19 mouse cellular contexts compared by ENCODE assay signal in genomic region chr1:135704317-135704821, GRCm38 (mm10). TPM values are rescaled to one million over a fixed set of nuclear protein-coding genes. Genes with fewer than 3 reads are reported as not detected.
A peak's percentile ranks its signal among the peaks of the same experiment; 100 is the strongest.
DNase-seq lines count a peak whose midpoint lies in the region; ATAC-seq and TF ChIP-seq lines count a peak whose summit lies in the region.
"Had no signal": no experiment of that assay in that cellular context is flagged by ENCODE, and none has a peak within 500 bp of the region (broad histone marks: within the 10 kb centered on the region; RNA-seq: fewer than 3 reads in every experiment).

No protein-coding gene starts in this region.

- no peak overlapping the region for H3K4me2 ChIP-seq in heart, postnatal 0 days (ENCODE audit: low read depth, low read length)
- no peak overlapping the region for H3K4me2 ChIP-seq in liver, postnatal 0 days (ENCODE audit: low read depth, low read length)
- H3K4me2 ChIP-seq in liver, embryonic 11.5 days, result no peak overlapping the region
- H3K4me2 ChIP-seq in CH12.LX (ENCODE audit: insufficient read depth, low read depth, poor library complexity, severe bottlenecking), result no peak overlapping the region
- H3K4me2 ChIP-seq: forebrain, embryonic 15.5 days; hindbrain, embryonic 15.5 days; kidney, embryonic 15.5 days; liver, embryonic 12.5 days; midbrain, embryonic 11.5 days had no signal

- dilution Hi-C loops in CH12.LX (cut with MboI; ENCODE audit: extremely low pct_ligation_motif_present, extremely low pct_unique_long_range_greater_than_20kb, low sequenced_read_pairs), result no loop called here

- in situ Hi-C loops in CH12.LX (cut with MboI; ENCODE audit: low pct_ligation_motif_present, low pct_unique_long_range_greater_than_20kb, low sequenced_read_pairs), result no loop called here

- intact Hi-C loops in heart, postnatal 25 days (cut with DNase I), result no loop called here

- no peak for TF ChIP-seq RAD21 in CH12.LX (IDR thresholded peaks at IDR 0.05; ENCODE audit: low read depth, low read length)

- no peaks in the 10 kb centered on the region for H3K79me2 ChIP-seq in CH12.LX (replicated peaks; ENCODE audit: control insufficient read depth, extremely low read depth, insufficient read depth, poor library complexity, severe bottlenecking)

- no peak overlapping the region for H3K27ac ChIP-seq in heart, postnatal 0 days (ENCODE audit: low read depth)
- H3K27ac ChIP-seq in liver, postnatal 0 days (ENCODE audit: low read depth), result no peak overlapping the region
- no peak overlapping the region for H3K27ac ChIP-seq in liver, embryonic 11.5 days (ENCODE audit: low read depth, low read length)
- H3K27ac ChIP-seq in CH12.LX (ENCODE audit: insufficient read depth, low read depth), result no peak overlapping the region
- H3K27ac ChIP-seq: forebrain, embryonic 15.5 days; hindbrain, embryonic 15.5 days; kidney, embryonic 15.5 days; liver, embryonic 12.5 days had no signal

- no peaks in the 10 kb centered on the region for H3K27me3 ChIP-seq in heart, postnatal 0 days (ENCODE audit: control insufficient read depth, insufficient read depth, low read length)
- H3K27me3 ChIP-seq in liver, postnatal 0 days (ENCODE audit: insufficient read depth, low read length), result no peaks in the 10 kb centered on the region
- H3K27me3 ChIP-seq in liver, embryonic 11.5 days (replicated peaks; ENCODE audit: control insufficient read depth, insufficient read depth, low read length), result no peaks in the 10 kb centered on the region; the same call in 1 of the 2 replicates
- peaks cover 20% of the 10 kb centered on the region for H3K27me3 ChIP-seq in CH12.LX (replicated peaks)
- H3K27me3 ChIP-seq: forebrain, embryonic 15.5 days; hindbrain, embryonic 15.5 days; kidney, embryonic 15.5 days had no signal

- no peak for DNase-seq in heart, postnatal 0 days (ENCODE audit: low spot score)
- DNase-seq in heart, postnatal 25 days (ENCODE audit: low spot score), result no peak
- DNase-seq in liver, postnatal 0 days, result no peak
- no peak for DNase-seq in liver, embryonic 11.5 days (ENCODE audit: low spot score)
- DNase-seq in CH12.LX (ENCODE audit: extremely low read depth) (no peak), R1 (ENCODE audit: low read depth, low spot score) (peak; percentile 66)
- DNase-seq in c-Kit-positive CD71-positive TER-119-positive erythroid progenitor cells, embryonic 14.5 days (ENCODE audit: low spot score), result no peak
- DNase-seq: adrenal gland, postnatal 14 days; cerebellum, adult 8-10 months; gastrocnemius, postnatal 14 days; heart, adult 18-20 months; heart, postnatal 4 days; kidney, adult 11 months had no signal

- peaks cover 4% of the 10 kb centered on the region; the same call in 1 of the 2 replicates for H3K4me1 ChIP-seq in heart, postnatal 0 days (ENCODE audit: control insufficient read depth, insufficient read depth)
- 0 out of 2 replicates have a peak, but pooled peaks cover 3% of the 10 kb centered on the region for H3K4me1 ChIP-seq in liver, postnatal 0 days (ENCODE audit: insufficient read depth)
- peaks cover 13% of the 10 kb centered on the region for H3K4me1 ChIP-seq in liver, embryonic 11.5 days (replicated peaks; ENCODE audit: control insufficient read depth, insufficient read depth, low read length)
- 0 out of 4 replicates have a peak, but pooled peaks cover 0 to 2% of the 10 kb centered on the region in 2 experiments for H3K4me1 ChIP-seq in CH12.LX (ENCODE audit: control insufficient read depth in 1 of 2, insufficient read depth in 2 of 2)

- peak; percentile 12; the same call in 1 of the 2 replicates for TF ChIP-seq CTCF in heart, postnatal 0 days (IDR thresholded peaks at IDR 0.05; ENCODE audit: low read depth)
- TF ChIP-seq CTCF in liver, postnatal 0 days (IDR thresholded peaks at IDR 0.05; ENCODE audit: low read depth), result peak; percentile 36; the same call in 1 of the 2 replicates
- TF ChIP-seq CTCF in CH12.LX (conservative IDR thresholded peaks at IDR 0.05 in 1 of 2, IDR thresholded peaks at IDR 0.05 in 1 of 2; ENCODE audit: low read depth in 2 of 2, low read length in 2 of 2), result peak; percentile 29 to 44; a peak in 3 of 4 replicates

- H3K4me3 ChIP-seq in heart, postnatal 0 days (ENCODE audit: low read depth, low read length), result no peak overlapping the region
- H3K4me3 ChIP-seq in liver, postnatal 0 days (ENCODE audit: low read depth, low read length), result no peak overlapping the region
- H3K4me3 ChIP-seq in liver, embryonic 11.5 days (ENCODE audit: low read depth, low read length), result no peak overlapping the region
- H3K4me3 ChIP-seq in CH12.LX (replicated peaks in 1 of 3; ENCODE audit: low read depth in 2 of 3, low read length in 2 of 3, poor library complexity in 1 of 3), result no peak overlapping the region
- H3K4me3 ChIP-seq: forebrain, embryonic 15.5 days; hindbrain, embryonic 15.5 days; kidney, embryonic 15.5 days; liver, embryonic 12.5 days had no signal

- no peaks in the 10 kb centered on the region for H3K36me3 ChIP-seq in heart, postnatal 0 days (replicated peaks; ENCODE audit: control insufficient read depth, insufficient read depth, low read length)
- no peaks in the 10 kb centered on the region for H3K36me3 ChIP-seq in liver, postnatal 0 days (replicated peaks; ENCODE audit: insufficient read depth, low read length)
- H3K36me3 ChIP-seq in liver, embryonic 11.5 days (ENCODE audit: control insufficient read depth, insufficient read depth, low read length), result no peaks in the 10 kb centered on the region
- no peaks in the 10 kb centered on the region for H3K36me3 ChIP-seq in CH12.LX (replicated peaks in 1 of 2; ENCODE audit: control insufficient read depth in 1 of 2, insufficient read depth in 1 of 2, low read length in 1 of 2)
- H3K36me3 ChIP-seq: forebrain, embryonic 15.5 days; hindbrain, embryonic 15.5 days; kidney, embryonic 15.5 days; liver, embryonic 12.5 days had no signal

- no peak for TF ChIP-seq EP300 in heart, postnatal 0 days (IDR thresholded peaks at IDR 0.05; ENCODE audit: low read depth)
- no peak for TF ChIP-seq EP300 in liver, postnatal 0 days (IDR thresholded peaks at IDR 0.05; ENCODE audit: low read depth)
- TF ChIP-seq EP300 in CH12.LX (IDR thresholded peaks at IDR 0.05; ENCODE audit: low read length), result no peak

- 0 out of 2 replicates have a peak, but pooled peaks cover 3% of the 10 kb centered on the region for H3K9me3 ChIP-seq in heart, postnatal 0 days (replicated peaks; ENCODE audit: control insufficient read depth, low read length)
- H3K9me3 ChIP-seq in liver, postnatal 0 days (ENCODE audit: low read length), result no peaks in the 10 kb centered on the region
- H3K9me3 ChIP-seq in liver, embryonic 11.5 days (ENCODE audit: control insufficient read depth, low read length), result no peaks in the 10 kb centered on the region
- peaks cover 7% of the 10 kb centered on the region for H3K9me3 ChIP-seq in CH12.LX (replicated peaks; ENCODE audit: low read length)
- H3K9me3 ChIP-seq: forebrain, embryonic 15.5 days; hindbrain, embryonic 15.5 days; kidney, embryonic 15.5 days had no signal

- 64% methylated on average over 3 of the region's 3 CpGs for WGBS in heart, postnatal 0 days
- 65% methylated on average over 3 of the region's 3 CpGs for WGBS in liver, postnatal 0 days (ENCODE audit: insufficient replicate concordance)
- 67% methylated on average over 3 of the region's 3 CpGs for WGBS in liver, embryonic 11.5 days

- H3K9ac ChIP-seq in heart, postnatal 0 days (replicated peaks; ENCODE audit: low read depth, low read length), result no peak overlapping the region
- no peak overlapping the region for H3K9ac ChIP-seq in liver, postnatal 0 days (replicated peaks)
- no peak overlapping the region for H3K9ac ChIP-seq in liver, embryonic 11.5 days (ENCODE audit: low read depth, low read length)
- no peak overlapping the region for H3K9ac ChIP-seq in CH12.LX (ENCODE audit: insufficient read depth, low read depth)
- H3K9ac ChIP-seq: forebrain, embryonic 15.5 days; hindbrain, embryonic 15.5 days; kidney, embryonic 15.5 days; liver, embryonic 12.5 days had no signal

- no peak for ATAC-seq in heart, postnatal 0 days (ENCODE audit: insufficient read depth, low read depth)
- ATAC-seq in liver, postnatal 0 days, result no peak
- ATAC-seq in liver, embryonic 11.5 days (replicated peaks; ENCODE audit: low FRiP score), result no peak
- no peak for ATAC-seq in monocyte, adult 5-6 weeks (replicated peaks; ENCODE audit: insufficient number of reproducible peaks, low FRiP score, low TSS enrichment, poor library complexity, severe bottlenecking)
- ATAC-seq: forebrain, embryonic 15.5 days; liver, embryonic 12.5 days had no signal

- TF ChIP-seq POLR2A in CH12.LX (IDR thresholded peaks at IDR 0.05; ENCODE audit: low read depth, low read length), result no peak

TF ChIP-seq in CH12.LX, 34 proteins besides CTCF, POLR2A, EP300 and RAD21:
- TF ChIP-seq TBP (conservative IDR thresholded peaks at IDR 0.05; ENCODE audit: low read depth, low read length) (0 out of 2 replicates have a peak, but pooled peaks have one; percentile 33), UBTF (IDR thresholded peaks at IDR 0.05; ENCODE audit: low read depth, low read length) (no peak)

RNA-seq across cellular contexts. Expression of gene Csrp1, which starts 15.5 kb away (rescaled TPM):
- total RNA-seq in heart, postnatal 0 days (2014; rRNA removed; ENCODE audit: low replicate concordance), result 529 and 840 TPM in 2 replicates
- polyA plus RNA-seq in heart, postnatal 0 days (2015; fragmentation: Nextera tagmentation; extraction: Ambion mirVana), result 128 and 145 TPM in 2 replicates
- 10 to 100 TPM; 48.0 to 56.7 TPM for total RNA-seq in heart, postnatal 25 days (2021)
- 23.5 and 25.9 TPM in 2 replicates for polyA plus RNA-seq in liver, postnatal 0 days (2015; fragmentation: Nextera tagmentation; extraction: Ambion mirVana)
- polyA plus RNA-seq in liver, embryonic 11.5 days (2014; fragmentation: Nextera tagmentation; extraction: Ambion mirVana), result 65.6 and 71.8 TPM in 2 replicates
- total RNA-seq in CH12.LX (2012; rRNA removed) (50.7 and 54.3 TPM in 2 replicates), CH12.LX (2014; rRNA removed) (44.7 and 49.4 TPM in 2 replicates)
- 45.9 and 52.5 TPM in 2 replicates for polyA plus RNA-seq in CH12.LX (2012; ENCODE audit: insufficient read length, low read depth)
- total RNA-seq in monocyte, adult 5-6 weeks (2017), result 25.1 to 38.6 TPM (median 32.4 TPM) in 3 replicates
